Mouse (Mus musculus) limb, embryonic 15.5 days (tissue): ENCODE measurements around the gene BC049762. TPM values are rescaled to one million over a fixed set of nuclear protein-coding genes. Genes with fewer than 3 reads are reported as not detected.

Experiments
- ATAC-seq: fragments of 200-750 bp; cut with Nextera tagmentation; 2 replicates; pipeline ENCODE4 v1.8.0; 2017; ENCODE audit warnings: low read depth, moderate TSS enrichment; ENCODE audit not compliant: insufficient number of reproducible peaks, low FRiP score, low TSS enrichment
- H3K27ac ChIP-seq: fragments of 300-500 bp; sonication (generic); 2 replicates; pipeline ENCODE4 v1.5.1; 2015; ENCODE audit warnings: moderate library complexity, mild to moderate bottlenecking, inconsistent platforms
- H3K27me3 ChIP-seq: fragments of 300-500 bp; sonication (generic); 2 replicates; pipeline ENCODE4 v1.6.1; 2015; ENCODE audit warnings: inconsistent platforms
- H3K36me3 ChIP-seq: fragments of 300-500 bp; sonication (generic); 2 replicates; pipeline ENCODE4 v1.6.1; 2015; ENCODE audit warnings: inconsistent platforms
- H3K4me1 ChIP-seq: fragments of 300-500 bp; sonication (generic); 2 replicates; pipeline ENCODE4 v1.6.1; 2015; ENCODE audit warnings: inconsistent platforms
- H3K4me2 ChIP-seq: fragments of 300-500 bp; sonication (generic); 2 replicates; pipeline ENCODE4 v1.6.1; 2015; ENCODE audit warnings: mild to moderate bottlenecking, inconsistent platforms
- H3K4me3 ChIP-seq: fragments of 300-500 bp; sonication (generic); 2 replicates; pipeline ENCODE4 v1.5.1; 2015; ENCODE audit warnings: mild to moderate bottlenecking, inconsistent platforms
- H3K9ac ChIP-seq: fragments of 300-500 bp; sonication (generic); 2 replicates; pipeline ENCODE4 v1.6.1; 2015; ENCODE audit warnings: inconsistent platforms
- H3K9me3 ChIP-seq: fragments of 300-500 bp; sonication (generic); 2 replicates; pipeline ENCODE4 v1.6.1; 2016; ENCODE audit warnings: inconsistent platforms
- WGBS: fragments of 180-500 bp; shearing (Covaris S2); methylation state at CpG from one replicate; pipeline ENCODE4 v1.1.7; 2015; 5-methylcytosine and 5-hydroxymethylcytosine counted together
- polyA plus RNA-seq: library from polyadenylated mRNA; unstranded; fragments of >200 nt; fragmentation: Nextera tagmentation; extraction: Ambion mirVana; gene quantifications from 2 replicates; pipeline ENCODE4 v1.2.1, GENCODE M21; 2015

Gene BC049762
- polyA plus RNA-seq = 0.33 and 0.50 TPM in 2 replicates

GRCm38 (mm10) chr11:51262342-51263285 is at the start of gene BC049762:
BC049762 (minus strand) TSS chr11:51263046.
- Histone ChIP-seq H3K9ac (peak within 1 kb of the TSS; percentile 92), H3K27me3 (no peaks in the 10 kb centered on the region)

GRCm38 (mm10) chr11:51311846-51312245 is 49.0 kb upstream of the BC049762 start:
- 51% methylated on average over 8 of the region's 8 CpGs for WGBS
- Histone ChIP-seq H3K36me3 (no peaks in the 10 kb centered on the region), H3K27me3 (no peaks in the 10 kb centered on the region), H3K9ac (no peak overlapping the region), H3K9me3 (no peaks in the 10 kb centered on the region), H3K27ac (no peak overlapping the region), H3K4me2 (no peak overlapping the region), H3K4me3 (no peak overlapping the region), H3K4me1 (peaks cover 3% of the 10 kb centered on the region)
- ATAC-seq = no peak

More at GRCm38 (mm10) chr11:51262342-51263285, at the start of gene BC049762:
- Histone ChIP-seq H3K9me3 (no peaks in the 10 kb centered on the region), H3K4me1 (peaks cover 25% of the 10 kb centered on the region), H3K36me3 (0 out of 2 replicates have a peak, but pooled peaks cover 4% of the 10 kb centered on the region), H3K27ac (peak within 1 kb of the TSS; percentile 96), H3K4me3 (peak within 1 kb of the TSS; percentile 85), H3K4me2 (peak within 1 kb of the TSS; percentile 95)
- WGBS = 8% methylated on average over 57 of the region's 57 CpGs
- peak; percentile 97 for ATAC-seq

- Histone ChIP-seq H3K27me3 (no peaks in the 10 kb centered on the region), H3K4me1 (peaks cover 3% of the 10 kb centered on the region), H3K9me3 (no peaks in the 10 kb centered on the region), H3K36me3 (no peaks in the 10 kb centered on the region), H3K9ac (no peak overlapping the region), H3K4me2 (no peak overlapping the region), H3K4me3 (no peak overlapping the region), H3K27ac (no peak overlapping the region)
- ATAC-seq = no peak
- 35% methylated on average over 5 of the region's 5 CpGs for WGBS
Observed at GRCm38 (mm10) chr11:51308306-51308705, 45.5 kb upstream of the BC049762 start.

GRCm38 (mm10) chr11:51303981-51304553 is 41.2 kb upstream of the BC049762 start:
- no peaks in the 10 kb centered on the region for H3K27me3 ChIP-seq
- no peak overlapping the region for H3K4me3 ChIP-seq
- H3K9ac ChIP-seq = no peak overlapping the region
- no peak for ATAC-seq
- no peaks in the 10 kb centered on the region for H3K36me3 ChIP-seq
- no peak overlapping the region for H3K27ac ChIP-seq
- no peak overlapping the region for H3K4me2 ChIP-seq
- 51% methylated on average over 12 of the region's 12 CpGs for WGBS
- peaks cover 3% of the 10 kb centered on the region for H3K4me1 ChIP-seq
- H3K9me3 ChIP-seq = no peaks in the 10 kb centered on the region

- no peak overlapping the region for H3K4me3 ChIP-seq
- H3K4me1 ChIP-seq = no peaks in the 10 kb centered on the region
- H3K27me3 ChIP-seq = no peaks in the 10 kb centered on the region
- H3K27ac ChIP-seq = no peak overlapping the region
- no peaks in the 10 kb centered on the region for H3K36me3 ChIP-seq
- H3K4me2 ChIP-seq = no peak overlapping the region
- no peak overlapping the region for H3K9ac ChIP-seq
- ATAC-seq = no peak
- H3K9me3 ChIP-seq = no peaks in the 10 kb centered on the region
- 71% methylated on average over 5 of the region's 5 CpGs for WGBS
Observed at GRCm38 (mm10) chr11:51302396-51302795, 39.5 kb upstream of the BC049762 start.

- 90% methylated on average over 4 of the region's 4 CpGs for WGBS
Observed at GRCm38 (mm10) chr11:51298691-51299090, 35.8 kb upstream of the BC049762 start.

GRCm38 (mm10) chr11:51295742-51296141 is 32.9 kb upstream of the BC049762 start:
- Histone ChIP-seq H3K4me2 (no peak overlapping the region), H3K27me3 (no peaks in the 10 kb centered on the region; the same call in 1 of the 2 replicates), H3K36me3 (no peaks in the 10 kb centered on the region), H3K9me3 (no peaks in the 10 kb centered on the region), H3K4me3 (no peak overlapping the region), H3K4me1 (peaks cover 11% of the 10 kb centered on the region; the same call in 1 of the 2 replicates), H3K9ac (no peak overlapping the region), H3K27ac (no peak overlapping the region)
- WGBS = 83% methylated on average over 3 of the region's 3 CpGs
- ATAC-seq = no peak

More at GRCm38 (mm10) chr11:51298691-51299090, 35.8 kb upstream of the BC049762 start:
- Histone ChIP-seq H3K9me3 (no peaks in the 10 kb centered on the region), H3K36me3 (no peaks in the 10 kb centered on the region), H3K27ac (no peak overlapping the region), H3K4me2 (no peak overlapping the region), H3K9ac (no peak overlapping the region), H3K4me3 (no peak overlapping the region), H3K4me1 (0 out of 2 replicates have a peak, but pooled peaks cover 7% of the 10 kb centered on the region), H3K27me3 (no peaks in the 10 kb centered on the region)
- no peak for ATAC-seq

- H3K27ac ChIP-seq = no peak overlapping the region
- no peak overlapping the region for H3K4me2 ChIP-seq
- no peaks in the 10 kb centered on the region for H3K36me3 ChIP-seq
- no peak overlapping the region for H3K9ac ChIP-seq
- 54% methylated on average over 2 of the region's 2 CpGs for WGBS
- no peak for ATAC-seq
- no peaks in the 10 kb centered on the region; the same call in 1 of the 2 replicates for H3K27me3 ChIP-seq
- no peaks in the 10 kb centered on the region for H3K9me3 ChIP-seq
- peaks cover 17% of the 10 kb centered on the region; the same call in 1 of the 2 replicates for H3K4me1 ChIP-seq
- H3K4me3 ChIP-seq = no peak overlapping the region
Observed at GRCm38 (mm10) chr11:51293956-51294530, 31.2 kb upstream of the BC049762 start.

- 2% methylated on average over 71 of the region's 74 CpGs for WGBS
Observed at GRCm38 (mm10) chr11:51290066-51290955, 27.5 kb upstream of the BC049762 start.

GRCm38 (mm10) chr11:51289564-51290041 is 26.8 kb upstream of the BC049762 start, which contains the start of gene Col23a1:
Col23a1 (plus strand) TSS chr11:51289920.
- Histone ChIP-seq H3K36me3 (peaks cover 6% of the 10 kb centered on the region), H3K27ac (peak within 1 kb of the TSS; percentile 82), H3K4me3 (peak within 1 kb of the TSS; percentile 71), H3K9me3 (no peaks in the 10 kb centered on the region), H3K4me1 (peaks cover 13% of the 10 kb centered on the region; the same call in 1 of the 2 replicates), H3K27me3 (no peaks in the 10 kb centered on the region; the same call in 1 of the 2 replicates), H3K4me2 (peak within 1 kb of the TSS; percentile 90), H3K9ac (peak within 1 kb of the TSS; percentile 57)
- peak; percentile 90 for ATAC-seq
- under 1% methylated on average over 34 of the region's 38 CpGs for WGBS

More at GRCm38 (mm10) chr11:51290066-51290955, 27.5 kb upstream of the BC049762 start:
- ATAC-seq = peak; percentile 62
- Histone ChIP-seq H3K27ac (peak overlapping the region; percentile 82), H3K4me2 (peak overlapping the region; percentile 90), H3K9me3 (no peaks in the 10 kb centered on the region), H3K4me3 (peak overlapping the region; percentile 71), H3K27me3 (no peaks in the 10 kb centered on the region; the same call in 1 of the 2 replicates), H3K36me3 (peaks cover under 1% of the 10 kb centered on the region; the same call in 1 of the 2 replicates), H3K4me1 (peaks cover 17% of the 10 kb centered on the region; the same call in 1 of the 2 replicates), H3K9ac (peak overlapping the region; percentile 57)
